Mouse (Mus musculus) kidney, embryonic 16.5 days (tissue): ENCODE results near the gene Olfr1442. TPM values are rescaled to one million over a fixed set of nuclear protein-coding genes. Genes with fewer than 3 reads are reported as not detected.
"Not testable (repeated sequence)": the region's sequence is repeated elsewhere in the genome, so short reads cannot be mapped to it uniquely, and the experiment has no call there.

Source experiments
- ATAC-seq: fragments of 200-750 bp; cut with Nextera tagmentation; 2 replicates; pipeline ENCODE4 v1.8.0; 2017; ENCODE audit warnings: moderate TSS enrichment; ENCODE audit not compliant: low FRiP score, low TSS enrichment
- H3K27ac ChIP-seq: fragments of 300-500 bp; sonication (generic); 2 replicates; pipeline ENCODE4 v1.5.1; 2014; ENCODE audit warnings: low read length
- H3K27me3 ChIP-seq: fragments of 300-500 bp; sonication (generic); 2 replicates; pipeline ENCODE4 v1.6.1; 2014; ENCODE audit warnings: low read length, control low read depth, mixed read lengths; ENCODE audit not compliant: insufficient read depth
- H3K36me3 ChIP-seq: fragments of 300-500 bp; sonication (generic); 2 replicates; pipeline ENCODE4 v1.6.1; 2014; ENCODE audit warnings: low read length, control low read depth, mixed read lengths; ENCODE audit not compliant: insufficient read depth
- H3K4me1 ChIP-seq: fragments of 300-500 bp; sonication (generic); 2 replicates; pipeline ENCODE4 v1.6.1; 2014; ENCODE audit warnings: low read length, control low read depth, mixed read lengths; ENCODE audit not compliant: insufficient read depth
- H3K4me2 ChIP-seq: fragments of 300-500 bp; sonication (generic); replicated peaks from 2 replicates; pipeline ENCODE4 v1.6.1; 2014; ENCODE audit warnings: low read depth, low read length
- H3K4me3 ChIP-seq: fragments of 300-500 bp; sonication (generic); 2 replicates; pipeline ENCODE4 v1.5.1; 2014; ENCODE audit warnings: mild to moderate bottlenecking, low read length
- H3K9ac ChIP-seq: fragments of 300-500 bp; sonication (generic); replicated peaks from 2 replicates; pipeline ENCODE4 v1.6.1; 2014; ENCODE audit warnings: low read length
- H3K9me3 ChIP-seq: fragments of 300-500 bp; sonication (generic); 2 replicates; pipeline ENCODE4 v1.6.1; 2016; ENCODE audit warnings: low read length, control low read depth
- WGBS: fragments of 180-500 bp; shearing (Covaris S2); extraction: QIAGEN DNeasy Blood & Tissue Kit; methylation state at CpG from one replicate; pipeline ENCODE4 v1.1.7; 2014; 5-methylcytosine and 5-hydroxymethylcytosine counted together
- polyA plus RNA-seq: library from polyadenylated mRNA; unstranded; fragments of >200 nt; fragmentation: Nextera tagmentation; extraction: Ambion mirVana; gene quantifications from 2 replicates; pipeline ENCODE4 v1.2.1, GENCODE M21; 2015

The Olfr1442 gene
- polyA plus RNA-seq, 1 experiment from 2014 or later = 0.20 TPM

DNA sequence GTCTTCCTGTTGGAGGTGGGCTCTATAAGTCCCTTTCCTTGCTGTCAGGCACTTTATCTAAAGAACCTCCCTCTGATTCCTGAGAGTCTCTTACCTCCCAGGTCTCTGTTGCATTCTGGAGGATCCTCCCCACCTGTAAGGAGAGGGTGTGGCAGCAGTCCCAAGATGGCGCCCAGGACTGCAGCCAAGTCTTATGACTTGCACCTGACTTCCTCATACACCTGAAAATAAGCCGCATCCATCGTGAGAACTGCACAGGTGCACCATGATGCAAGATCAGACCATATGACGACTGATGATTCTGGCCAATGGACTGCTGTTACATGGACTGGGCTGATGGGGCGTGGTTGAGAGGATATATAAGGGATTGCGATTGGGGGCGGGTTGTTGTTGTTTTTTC, 51.4 kb downstream of the Olfr1442 start:
- not testable (repeated sequence) for H3K4me1 ChIP-seq, H3K9me3 ChIP-seq, H3K27me3 ChIP-seq, H3K36me3 ChIP-seq, H3K4me3 ChIP-seq, H3K27ac ChIP-seq, H3K9ac ChIP-seq, H3K4me2 ChIP-seq, ATAC-seq
- 96% methylated on average over 7 of the region's 7 CpGs for WGBS

DNA sequence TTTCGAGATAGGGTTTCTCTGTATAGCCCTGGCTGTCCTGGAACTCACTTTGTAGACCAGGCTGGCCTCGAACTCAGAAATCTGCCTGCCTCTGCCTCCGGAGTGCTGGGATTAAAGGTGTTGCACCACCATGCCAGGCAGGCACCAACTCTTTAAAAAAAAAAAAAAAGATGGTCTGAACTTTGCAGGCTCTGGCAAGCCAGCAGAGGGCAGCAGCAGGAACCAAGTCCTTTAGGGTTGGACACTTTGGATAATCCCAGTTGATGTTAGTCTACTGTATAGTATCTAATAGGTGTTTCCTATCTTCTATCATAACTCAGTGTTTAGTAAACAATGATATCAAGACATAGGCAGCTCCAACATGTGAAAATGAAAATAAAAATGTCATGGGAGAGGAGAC, 52.1 kb downstream of the Olfr1442 start:
- Histone ChIP-seq H3K27ac (no peak overlapping the region), H3K4me1 (no peaks in the 10 kb centered on the region), H3K9me3 (no peaks in the 10 kb centered on the region), H3K36me3 (no peaks in the 10 kb centered on the region), H3K4me3 (no peak overlapping the region), H3K9ac (no peak overlapping the region), H3K4me2 (no peak overlapping the region), H3K27me3 (no peaks in the 10 kb centered on the region)
- WGBS = 88% methylated on average over 2 of the region's 3 CpGs
- no peak for ATAC-seq

DNA sequence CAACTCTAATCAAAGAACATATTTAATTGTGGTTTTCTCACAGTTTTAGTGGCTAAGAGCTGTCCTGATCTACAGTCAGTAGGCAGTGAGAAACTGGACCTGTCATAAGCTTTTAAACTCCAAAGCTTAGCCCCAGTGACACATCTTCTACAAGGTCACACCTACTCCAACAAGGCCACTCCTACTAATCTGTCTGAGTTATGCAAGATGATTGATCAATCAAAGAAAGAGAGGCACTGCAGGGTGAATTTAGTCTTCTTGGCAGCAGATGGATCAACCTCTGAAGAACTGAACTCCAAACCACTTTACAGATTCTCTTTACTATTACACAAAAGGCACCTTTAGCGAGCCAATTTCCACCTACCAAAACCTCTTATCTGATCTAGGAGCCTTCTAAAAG, 55.6 kb downstream of the Olfr1442 start:
- 77% methylated on average over 1 of the region's 1 CpGs for WGBS
- no peak for ATAC-seq
- H3K9ac ChIP-seq = no peak overlapping the region
- H3K4me1 ChIP-seq = no peaks in the 10 kb centered on the region
- H3K27me3 ChIP-seq = no peaks in the 10 kb centered on the region
- no peak overlapping the region for H3K4me2 ChIP-seq
- no peak overlapping the region for H3K4me3 ChIP-seq
- no peaks in the 10 kb centered on the region for H3K9me3 ChIP-seq
- H3K36me3 ChIP-seq = no peaks in the 10 kb centered on the region
- H3K27ac ChIP-seq = no peak overlapping the region

Other genes with a start within 250 kb of the Olfr1442 start
- gene Pfpl, start 242.5 kb upstream of the Olfr1442 start, polyA plus RNA-seq = not detected in 2 replicates
- gene Mpeg1, start 209.7 kb upstream of the Olfr1442 start, polyA plus RNA-seq = 0.54 and 0.62 TPM in 2 replicates
- gene Dtx4, start 169.0 kb upstream of the Olfr1442 start, polyA plus RNA-seq = 6.1 and 6.6 TPM in 2 replicates
- 24.3 and 26.0 TPM in 2 replicates for gene Fam111a, start 124.7 kb upstream of the Olfr1442 start, polyA plus RNA-seq
- gene Gm4952, start 70.5 kb upstream of the Olfr1442 start, polyA plus RNA-seq = 0.31 and 0.49 TPM in 2 replicates
- gene Glyat, start 37.1 kb upstream of the Olfr1442 start, polyA plus RNA-seq = 17.7 and 20.0 TPM in 2 replicates
- not detected in 2 replicates for gene Olfr1443, start 7.7 kb downstream of the Olfr1442 start, polyA plus RNA-seq
- 87.0 and 88.0 TPM in 2 replicates for gene Keg1, start 25.3 kb downstream of the Olfr1442 start, polyA plus RNA-seq
- gene Cntf, start 95.2 kb downstream of the Olfr1442 start, polyA plus RNA-seq = 2.6 TPM in 2 replicates
- gene Zfp91, start 125.7 kb downstream of the Olfr1442 start, polyA plus RNA-seq = 11.4 and 11.6 TPM in 2 replicates
- 1.1 and 1.4 TPM in 2 replicates for gene Lpxn, start 125.8 kb downstream of the Olfr1442 start, polyA plus RNA-seq
- not detected in 2 replicates for gene Gm5244, start 176.2 kb downstream of the Olfr1442 start, polyA plus RNA-seq
- not detected in 2 replicates for gene Olfr1444, start 186.8 kb downstream of the Olfr1442 start, polyA plus RNA-seq
- gene Olfr1445, start 213.4 kb downstream of the Olfr1442 start, polyA plus RNA-seq = not detected in 2 replicates
- not detected in 2 replicates for gene Olfr1446, start 223.1 kb downstream of the Olfr1442 start, polyA plus RNA-seq
- gene Olfr1447, start 233.3 kb downstream of the Olfr1442 start, polyA plus RNA-seq = not detected in 2 replicates